Mouse (Mus musculus) intestine, postnatal 0 days (tissue): ENCODE measurements around the gene Clstn2. TPM values are rescaled to one million over a fixed set of nuclear protein-coding genes. Genes with fewer than 3 reads are reported as not detected.
A peak's percentile ranks its signal among the peaks of the same experiment; 100 is the strongest.

Experiments
- ATAC-seq: fragments of 200-750 bp; cut with Nextera tagmentation; 2 replicates; pipeline ENCODE4 v1.8.0; 2017; ENCODE audit warnings: mild to moderate bottlenecking, moderate TSS enrichment, moderate library complexity
- H3K27ac ChIP-seq: fragments of 300-500 bp; sonication (generic); 2 replicates; pipeline ENCODE4 v1.5.1; 2014; ENCODE audit warnings: mild to moderate bottlenecking, low read depth, low read length, moderate library complexity
- H3K27me3 ChIP-seq: fragments of 300-500 bp; sonication (generic); replicated peaks from 2 replicates; pipeline ENCODE4 v1.6.1; 2014; ENCODE audit warnings: low read length, mixed read lengths; ENCODE audit not compliant: control insufficient read depth, insufficient read depth
- H3K36me3 ChIP-seq: fragments of 300-500 bp; sonication (generic); 2 replicates; pipeline ENCODE4 v1.6.1; 2014; ENCODE audit warnings: mild to moderate bottlenecking, moderate library complexity; ENCODE audit not compliant: control insufficient read depth, insufficient read depth
- H3K4me1 ChIP-seq: fragments of 300-500 bp; sonication (generic); replicated peaks from 2 replicates; pipeline ENCODE4 v1.6.1; 2014; ENCODE audit warnings: antibody characterized with exemption, low read length, mixed read lengths; ENCODE audit not compliant: control insufficient read depth, insufficient read depth
- H3K4me2 ChIP-seq: fragments of 300-500 bp; sonication (generic); replicated peaks from 2 replicates; pipeline ENCODE4 v1.6.1; 2014; ENCODE audit warnings: low read depth, mild to moderate bottlenecking, moderate library complexity
- H3K4me3 ChIP-seq: fragments of 300-500 bp; sonication (generic); 2 replicates; pipeline ENCODE4 v1.5.1; 2014; ENCODE audit warnings: low read depth, low read length
- H3K9ac ChIP-seq: fragments of 300-500 bp; sonication (generic); 2 replicates; pipeline ENCODE4 v1.6.1; 2014; ENCODE audit warnings: mild to moderate bottlenecking, low read depth, low read length
- H3K9me3 ChIP-seq: fragments of 300-500 bp; sonication (generic); 2 replicates; pipeline ENCODE4 v1.6.1; 2016; ENCODE audit warnings: mixed run types; ENCODE audit not compliant: control insufficient read depth
- CTCF ChIP-seq: sonication (generic); IDR thresholded peaks from 2 replicates; pipeline ENCODE4 v1.5.1; 2016; ENCODE audit warnings: low read depth, mild to moderate bottlenecking, control low read depth, antibody characterized with exemption, moderate library complexity
- WGBS: fragments of 180-500 bp; shearing (Covaris S2); extraction: QIAGEN DNeasy Blood & Tissue Kit; methylation state at CpG from one replicate; pipeline ENCODE4 v1.1.7; 2014; 5-methylcytosine and 5-hydroxymethylcytosine counted together
- polyA plus RNA-seq: library from polyadenylated mRNA; unstranded; fragments of >200 nt; fragmentation: Nextera tagmentation; extraction: Ambion mirVana; gene quantifications from 2 replicates; pipeline ENCODE4 v1.2.1, GENCODE M21; 2015

The Clstn2 gene
- polyA plus RNA-seq, 1 experiment from 2014 or later: 0.26 TPM

GRCm38 (mm10) chr9:98031898-98032572, 946 bp downstream of the Clstn2 start:
- Histone ChIP-seq H3K4me1 (no peaks in the 10 kb centered on the region; the same call in 1 of the 2 replicates), H3K9ac (no peak overlapping the region), H3K4me2 (peak overlapping the region; percentile 90), H3K27ac (no peak overlapping the region), H3K36me3 (no peaks in the 10 kb centered on the region), H3K27me3 (peaks cover 33% of the 10 kb centered on the region), H3K9me3 (no peaks in the 10 kb centered on the region), H3K4me3 (peak overlapping the region; percentile 53)
- no peak for TF ChIP-seq CTCF
- WGBS: 3% methylated on average over 31 of the region's 31 CpGs
- ATAC-seq: no peak

- Histone ChIP-seq H3K36me3 (no peaks in the 10 kb centered on the region), H3K27me3 (peaks cover 33% of the 10 kb centered on the region), H3K9ac (no peak overlapping the region), H3K4me3 (no peak overlapping the region), H3K4me2 (no peak overlapping the region), H3K4me1 (no peaks in the 10 kb centered on the region; the same call in 1 of the 2 replicates), H3K27ac (no peak overlapping the region), H3K9me3 (no peaks in the 10 kb centered on the region)
- ATAC-seq: no peak
- peak; percentile 59 for TF ChIP-seq CTCF
- 12% methylated on average over 2 of the region's 2 CpGs for WGBS
These were observed 2.3 kb downstream of the Clstn2 start for GRCm38 (mm10) chr9:98030715-98031114.

DNA sequence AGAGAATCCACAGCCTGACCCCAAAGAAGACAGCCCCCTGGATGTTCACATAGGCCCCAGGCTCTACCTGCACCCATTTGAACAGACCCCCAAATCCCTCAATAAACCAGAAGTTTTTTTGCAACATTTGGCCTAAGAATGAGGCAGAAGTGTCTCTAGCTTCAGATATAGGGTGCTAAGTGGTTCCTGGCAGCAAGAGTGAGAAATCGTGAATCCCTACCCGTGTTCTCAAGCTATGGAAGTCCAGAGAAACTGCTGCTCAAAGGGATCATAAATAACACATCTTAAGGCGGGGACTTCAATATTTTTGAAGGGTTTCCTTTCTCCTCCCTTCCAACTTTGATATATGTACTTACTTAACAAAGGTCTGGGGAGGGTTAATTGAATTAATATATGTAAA, 7.4 kb downstream of the Clstn2 start:
- Histone ChIP-seq H3K36me3 (no peaks in the 10 kb centered on the region), H3K9me3 (no peaks in the 10 kb centered on the region), H3K4me2 (no peak overlapping the region), H3K27me3 (no peaks in the 10 kb centered on the region), H3K27ac (no peak overlapping the region), H3K4me1 (no peaks in the 10 kb centered on the region), H3K9ac (no peak overlapping the region), H3K4me3 (no peak overlapping the region)
- TF ChIP-seq CTCF: no peak
- WGBS: 75% methylated on average over 3 of the region's 3 CpGs
- no peak for ATAC-seq

- no peak overlapping the region for H3K4me3 ChIP-seq
- TF ChIP-seq CTCF: no peak
- no peak overlapping the region for H3K9ac ChIP-seq
- no peaks in the 10 kb centered on the region for H3K4me1 ChIP-seq
- ATAC-seq: no peak
- H3K4me2 ChIP-seq: no peak overlapping the region
- no peak overlapping the region for H3K27ac ChIP-seq
- H3K27me3 ChIP-seq: no peaks in the 10 kb centered on the region
- 78% methylated on average over 11 of the region's 11 CpGs for WGBS
- H3K36me3 ChIP-seq: no peaks in the 10 kb centered on the region
- H3K9me3 ChIP-seq: no peaks in the 10 kb centered on the region
These were observed 9.9 kb downstream of the Clstn2 start for GRCm38 (mm10) chr9:98023069-98023468.

DNA sequence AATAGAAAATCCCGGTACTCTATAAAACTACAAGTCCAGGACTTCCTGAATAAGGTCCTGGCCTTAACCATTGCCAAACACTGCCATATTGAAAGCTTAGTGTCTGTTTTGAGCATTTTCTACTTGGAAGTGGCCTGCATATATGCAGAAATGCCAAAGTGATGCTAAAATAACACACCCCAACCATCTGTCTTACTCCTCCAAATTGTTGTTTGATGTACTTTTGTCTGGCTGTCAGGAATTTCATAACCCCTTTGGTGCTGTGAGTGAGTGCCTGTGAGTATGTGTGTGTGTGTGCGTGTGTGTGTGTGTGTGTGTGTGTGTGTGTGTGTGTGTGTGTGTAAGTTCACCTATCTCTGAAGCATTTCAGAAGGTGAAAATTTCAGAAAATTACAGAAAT, 13.1 kb downstream of the Clstn2 start:
- no peaks in the 10 kb centered on the region for H3K36me3 ChIP-seq
- no peaks in the 10 kb centered on the region for H3K4me1 ChIP-seq
- H3K9ac ChIP-seq: no peak overlapping the region
- H3K4me3 ChIP-seq: no peak overlapping the region
- WGBS: 90% methylated on average over 2 of the region's 2 CpGs
- no peak for ATAC-seq
- no peak overlapping the region for H3K27ac ChIP-seq
- no peak for TF ChIP-seq CTCF
- H3K9me3 ChIP-seq: no peaks in the 10 kb centered on the region
- no peaks in the 10 kb centered on the region for H3K27me3 ChIP-seq
- H3K4me2 ChIP-seq: no peak overlapping the region

DNA sequence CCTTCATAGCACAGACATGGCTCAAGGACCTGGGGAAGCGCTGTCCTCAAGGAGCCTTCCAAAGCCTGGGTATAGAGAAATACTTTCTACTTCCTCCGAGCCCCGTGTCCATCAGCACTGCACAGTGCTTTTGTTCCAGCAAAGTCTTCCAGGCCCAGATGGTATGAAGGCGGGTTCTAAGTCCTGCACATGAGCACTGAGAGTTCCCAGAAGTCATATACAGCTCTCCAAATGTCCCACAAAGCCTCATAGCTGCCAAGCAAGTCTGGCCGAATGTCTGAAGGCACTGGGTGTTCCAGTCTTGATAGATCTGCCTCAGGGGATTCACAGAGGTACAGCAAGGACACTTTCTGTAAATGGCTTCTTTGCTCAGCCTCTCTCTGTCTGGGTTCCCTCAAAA, 14.3 kb downstream of the Clstn2 start:
- Histone ChIP-seq H3K9me3 (no peaks in the 10 kb centered on the region), H3K4me3 (no peak overlapping the region), H3K36me3 (no peaks in the 10 kb centered on the region), H3K4me2 (no peak overlapping the region), H3K27ac (no peak overlapping the region), H3K9ac (no peak overlapping the region), H3K4me1 (no peaks in the 10 kb centered on the region), H3K27me3 (no peaks in the 10 kb centered on the region)
- ATAC-seq: no peak
- whole genome bisulfite sequencing: 80% methylated on average over 5 of the region's 5 CpGs
- no peak for TF ChIP-seq CTCF

DNA sequence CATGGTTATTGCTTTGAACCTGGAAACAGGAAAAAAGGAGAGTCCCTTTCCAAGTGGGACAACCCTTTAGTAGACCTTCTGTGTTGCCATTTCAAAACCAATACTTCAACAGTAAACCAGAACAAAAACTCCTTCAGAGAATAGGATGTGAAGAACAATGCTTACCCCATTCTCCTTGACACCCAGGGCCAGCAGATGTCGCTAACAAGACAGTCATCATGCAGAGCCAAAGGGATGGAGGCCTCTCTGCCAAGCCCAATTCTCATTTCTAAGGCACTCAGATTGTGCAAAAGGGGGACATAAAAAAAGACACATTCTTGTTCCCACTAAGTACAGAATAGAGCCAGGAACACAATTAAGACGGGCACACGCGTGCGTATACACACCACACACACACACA, 16.4 kb downstream of the Clstn2 start:
- H3K9ac ChIP-seq: no peak overlapping the region
- no peak for TF ChIP-seq CTCF
- H3K9me3 ChIP-seq: no peaks in the 10 kb centered on the region
- H3K36me3 ChIP-seq: no peaks in the 10 kb centered on the region
- H3K4me3 ChIP-seq: no peak overlapping the region
- no peak for ATAC-seq
- 94% methylated on average over 5 of the region's 5 CpGs for WGBS
- H3K4me1 ChIP-seq: no peaks in the 10 kb centered on the region
- no peak overlapping the region for H3K27ac ChIP-seq
- H3K4me2 ChIP-seq: no peak overlapping the region
- H3K27me3 ChIP-seq: no peaks in the 10 kb centered on the region
